Mouse (Mus musculus): Measurements from ENCODE around the gene Zfp691.

- TF ChIP-seq CTCF (IDR thresholded peaks at IDR 0.05; ENCODE audit: control insufficient read depth, insufficient read depth, insufficient replicate concordance, low read depth, low read length), result no peak
- TF ChIP-seq POLR2A (IDR thresholded peaks at IDR 0.05; ENCODE audit: control insufficient read depth, low read depth, low read length), result no peak
Observed at GRCm38 (mm10) chr4:119129096-119129495, 44.9 kb downstream of the Zfp691 start.
